Mouse (Mus musculus): ENCODE results near the gene Mapk14. TPM values are rescaled to one million over a fixed set of nuclear protein-coding genes. Genes with fewer than 3 reads are reported as not detected.
"Not testable (repeated sequence)": the region's sequence is repeated elsewhere in the genome, so short reads cannot be mapped to it uniquely, and the experiment has no call there.

The Mapk14 gene
- polyA plus RNA-seq, 1 experiment = 66.2 TPM

DNA sequence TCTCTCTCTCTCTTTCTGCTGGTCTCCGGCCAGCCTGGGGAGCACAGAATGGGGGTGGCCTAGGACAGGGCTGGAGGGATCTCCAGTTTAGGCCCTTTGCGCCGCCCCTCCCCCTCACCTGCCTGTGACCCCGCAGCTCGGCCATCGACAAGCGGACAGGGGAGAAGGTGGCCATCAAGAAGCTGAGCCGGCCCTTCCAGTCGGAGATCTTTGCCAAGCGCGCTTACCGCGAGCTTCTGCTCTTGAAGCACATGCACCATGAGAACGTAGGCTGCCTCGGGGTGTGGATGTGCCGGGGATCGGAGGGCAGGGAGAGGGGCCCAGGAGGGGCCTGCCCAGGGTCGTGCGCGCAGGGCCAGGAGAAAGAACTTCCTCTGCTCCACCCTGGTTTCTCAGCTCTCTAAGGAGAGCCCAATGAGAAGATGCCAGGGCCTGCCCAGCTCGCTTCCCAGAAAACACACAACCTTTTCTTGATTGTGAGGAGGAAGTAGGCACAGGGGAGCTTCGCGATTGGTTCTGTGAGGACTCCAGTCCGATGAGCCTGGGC is 78.8 kb downstream of the Mapk14 start:
- no peak for TF ChIP-seq CTCF (IDR thresholded peaks at IDR 0.05; ENCODE audit: borderline replicate concordance, extremely low read depth, insufficient read depth, insufficient read length)
- peak; percentile 37 for DNase-seq (ENCODE audit: low read depth)

DNA sequence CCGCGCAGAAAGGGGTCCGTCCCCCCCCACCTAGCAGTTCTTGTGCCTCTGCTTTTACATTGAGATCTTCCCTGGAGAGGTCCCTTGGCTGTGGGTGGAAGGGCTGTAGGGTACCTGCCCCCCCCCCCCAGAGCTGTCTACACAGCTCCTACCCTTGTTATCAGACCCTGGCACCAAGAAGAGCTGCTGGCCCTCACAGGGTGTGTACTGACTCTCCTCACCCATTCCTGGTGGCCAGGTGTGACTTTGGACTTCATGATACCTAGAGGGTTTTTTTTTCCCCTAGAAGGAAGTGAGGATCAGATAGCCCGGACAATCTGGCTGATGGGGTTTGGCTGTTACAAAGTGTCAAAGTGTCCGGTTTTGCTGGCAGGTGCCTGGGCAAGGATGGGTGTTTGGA is 80.2 kb downstream of the Mapk14 start:
- TF ChIP-seq POLR2A (IDR thresholded peaks at IDR 0.05; ENCODE audit: borderline replicate concordance, extremely low read depth, insufficient read depth, insufficient read length, poor library complexity, severe bottlenecking) (no peak), CTCF (IDR thresholded peaks at IDR 0.05; ENCODE audit: borderline replicate concordance, extremely low read depth, insufficient read depth, insufficient read length) (no peak)
- DNase-seq (ENCODE audit: low read depth) = no peak

DNA sequence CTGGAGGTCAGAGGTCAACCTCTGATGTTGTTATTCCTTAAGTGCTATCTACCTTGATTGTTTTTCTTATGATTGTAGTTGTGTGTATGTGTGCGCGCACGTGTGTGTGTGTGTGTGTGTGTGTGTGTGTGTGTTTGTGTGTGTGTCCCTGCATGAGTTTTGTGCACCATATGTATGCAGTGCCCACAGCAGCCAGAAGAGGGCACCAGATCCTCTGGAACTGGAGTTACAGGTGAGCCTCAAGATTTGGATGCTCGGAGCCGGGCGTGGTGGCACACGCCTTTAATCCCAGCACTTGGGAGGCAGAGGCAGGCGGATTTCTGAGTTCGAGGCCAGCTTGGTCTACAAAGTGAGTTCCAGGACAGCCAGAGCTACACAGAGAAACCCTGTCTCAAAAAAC is 83.2 kb downstream of the Mapk14 start:
- DNase-seq (ENCODE audit: low read depth) = not testable (repeated sequence)

DNA sequence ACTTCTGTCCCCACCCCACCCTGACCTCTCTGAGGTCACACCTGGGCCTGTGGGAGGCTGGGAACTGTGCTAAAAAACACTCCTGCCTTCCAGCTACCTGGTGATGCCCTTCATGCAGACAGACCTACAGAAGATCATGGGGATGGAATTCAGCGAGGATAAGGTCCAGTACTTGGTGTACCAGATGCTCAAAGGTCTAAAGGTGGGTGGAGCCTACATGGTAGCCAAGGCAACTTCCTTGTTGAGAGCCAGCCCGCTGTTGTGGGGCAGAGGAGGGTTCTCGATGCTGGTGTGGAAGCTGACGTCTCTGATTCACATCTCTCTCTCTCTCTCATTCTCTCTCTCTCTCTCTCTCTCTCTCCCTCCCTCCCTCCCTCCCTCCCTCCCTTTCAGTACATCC is 84.0 kb downstream of the Mapk14 start:
- TF ChIP-seq POLR2A (IDR thresholded peaks at IDR 0.05; ENCODE audit: borderline replicate concordance, extremely low read depth, insufficient read depth, insufficient read length, poor library complexity, severe bottlenecking) = no peak
- DNase-seq (ENCODE audit: low read depth) = no peak

DNA sequence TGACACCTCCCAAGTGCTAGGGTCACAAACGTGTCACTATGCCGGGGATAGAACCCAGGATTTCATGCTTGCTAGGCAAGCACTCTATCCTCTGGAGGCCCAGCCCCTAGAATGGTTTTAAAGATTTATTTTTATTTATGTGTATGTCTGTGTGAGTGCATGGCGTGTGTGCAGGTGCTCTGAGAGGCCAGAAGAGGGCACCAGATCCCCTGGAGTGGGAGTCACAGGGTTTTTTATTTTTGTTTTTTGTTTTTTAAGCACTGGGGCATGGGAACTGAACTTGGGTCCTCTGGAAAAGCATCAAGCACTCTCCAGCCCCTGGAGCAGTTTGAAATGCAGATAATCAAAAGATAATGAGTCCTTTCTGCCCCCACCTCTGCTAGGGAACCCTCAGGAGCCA is 85.7 kb downstream of the Mapk14 start:
- DNase-seq (ENCODE audit: low read depth) = no peak
- no peak for TF ChIP-seq POLR2A (IDR thresholded peaks at IDR 0.05; ENCODE audit: borderline replicate concordance, extremely low read depth, insufficient read depth, insufficient read length, poor library complexity, severe bottlenecking)
- no peak for TF ChIP-seq CTCF (IDR thresholded peaks at IDR 0.05; ENCODE audit: borderline replicate concordance, extremely low read depth, insufficient read depth, insufficient read length)

DNA sequence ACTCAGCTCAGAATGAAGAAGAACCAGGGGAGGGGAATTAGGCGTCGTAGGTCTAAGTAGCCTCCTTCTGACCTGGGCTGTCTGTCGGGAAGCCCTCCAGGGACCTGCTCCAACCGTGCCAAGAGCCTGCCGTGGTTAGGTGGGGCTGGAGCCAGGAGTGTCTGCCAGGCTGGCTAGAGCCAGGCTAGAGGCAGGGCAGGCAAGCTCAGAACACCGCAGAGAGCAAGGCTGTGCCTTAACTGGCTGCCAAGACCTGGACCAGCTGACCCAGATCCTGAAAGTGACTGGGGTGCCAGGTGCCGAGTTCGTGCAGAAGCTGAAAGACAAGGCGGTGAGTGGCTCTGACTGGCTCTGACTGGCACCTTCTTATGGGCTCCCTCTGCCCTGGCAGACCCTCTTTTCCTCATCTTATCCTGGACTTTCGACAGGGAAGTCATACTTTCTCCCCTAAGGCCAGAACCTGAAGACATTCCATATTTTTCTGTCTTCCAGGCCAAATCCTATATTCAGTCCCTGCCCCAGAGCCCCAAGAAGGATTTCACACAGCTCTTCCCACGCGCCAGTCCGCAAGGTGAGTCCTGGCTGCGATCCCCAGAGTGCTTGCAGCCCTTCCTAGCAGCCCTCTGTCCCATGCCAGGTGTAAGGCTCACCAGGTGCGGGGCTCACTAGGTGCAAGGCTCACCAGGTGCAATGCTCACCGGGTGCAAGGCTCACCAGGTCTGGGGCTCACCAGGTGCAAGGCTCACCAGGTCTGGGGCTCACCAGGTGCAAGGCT is 86.3 kb downstream of the Mapk14 start:
- TF ChIP-seq CTCF (IDR thresholded peaks at IDR 0.05; ENCODE audit: borderline replicate concordance, extremely low read depth, insufficient read depth, insufficient read length) (no peak), POLR2A (IDR thresholded peaks at IDR 0.05; ENCODE audit: borderline replicate concordance, extremely low read depth, insufficient read depth, insufficient read length, poor library complexity, severe bottlenecking) (no peak)
- peak; percentile 16 for DNase-seq (ENCODE audit: low read depth)

DNA sequence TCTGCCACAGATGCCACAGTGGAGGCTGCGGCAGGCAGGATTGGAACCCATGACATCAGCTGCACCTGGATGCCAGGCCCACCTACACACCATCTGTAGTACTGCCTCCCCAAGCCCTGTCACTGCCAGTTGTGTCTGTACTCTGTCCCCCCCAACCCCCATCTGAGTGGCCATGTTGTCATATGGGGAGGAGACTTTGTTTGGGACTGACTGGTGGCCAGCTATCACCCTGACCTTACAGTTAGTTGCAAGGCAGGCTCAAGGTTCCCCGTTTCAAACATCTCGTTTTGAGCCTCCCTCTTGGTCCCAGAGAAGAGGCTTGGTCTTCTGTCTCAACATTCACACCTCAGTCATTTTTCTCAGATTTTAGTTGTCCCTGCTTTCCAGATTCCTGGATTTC is 88.6 kb downstream of the Mapk14 start:
- no peak for DNase-seq (ENCODE audit: low read depth)
- no peak for TF ChIP-seq CTCF (IDR thresholded peaks at IDR 0.05; ENCODE audit: borderline replicate concordance, extremely low read depth, insufficient read depth, insufficient read length)
- no peak for TF ChIP-seq POLR2A (IDR thresholded peaks at IDR 0.05; ENCODE audit: borderline replicate concordance, extremely low read depth, insufficient read depth, insufficient read length, poor library complexity, severe bottlenecking)

DNA sequence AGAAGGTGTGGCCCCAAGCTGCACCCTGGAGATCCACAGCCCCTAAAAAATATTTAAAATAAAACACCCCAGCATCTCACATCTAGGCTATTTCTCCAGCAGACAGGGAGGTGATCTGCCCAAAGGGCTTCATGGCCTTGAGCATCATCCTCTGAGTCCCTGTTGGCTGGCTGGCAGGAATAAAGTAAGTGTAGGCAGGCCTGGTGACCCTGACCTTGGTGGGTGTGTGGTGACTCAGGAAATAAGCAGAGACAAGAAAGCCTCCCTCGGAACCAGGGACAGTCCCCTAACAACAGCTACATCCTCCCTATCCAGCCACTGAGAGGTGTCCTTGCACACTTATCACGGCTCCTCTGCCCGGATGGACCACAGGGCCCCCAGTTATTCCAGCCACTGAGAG is 89.7 kb downstream of the Mapk14 start:
- TF ChIP-seq CTCF (IDR thresholded peaks at IDR 0.05; ENCODE audit: borderline replicate concordance, extremely low read depth, insufficient read depth, insufficient read length) = no peak
- no peak for TF ChIP-seq POLR2A (IDR thresholded peaks at IDR 0.05; ENCODE audit: borderline replicate concordance, extremely low read depth, insufficient read depth, insufficient read length, poor library complexity, severe bottlenecking)
- DNase-seq (ENCODE audit: low read depth) = no peak

DNA sequence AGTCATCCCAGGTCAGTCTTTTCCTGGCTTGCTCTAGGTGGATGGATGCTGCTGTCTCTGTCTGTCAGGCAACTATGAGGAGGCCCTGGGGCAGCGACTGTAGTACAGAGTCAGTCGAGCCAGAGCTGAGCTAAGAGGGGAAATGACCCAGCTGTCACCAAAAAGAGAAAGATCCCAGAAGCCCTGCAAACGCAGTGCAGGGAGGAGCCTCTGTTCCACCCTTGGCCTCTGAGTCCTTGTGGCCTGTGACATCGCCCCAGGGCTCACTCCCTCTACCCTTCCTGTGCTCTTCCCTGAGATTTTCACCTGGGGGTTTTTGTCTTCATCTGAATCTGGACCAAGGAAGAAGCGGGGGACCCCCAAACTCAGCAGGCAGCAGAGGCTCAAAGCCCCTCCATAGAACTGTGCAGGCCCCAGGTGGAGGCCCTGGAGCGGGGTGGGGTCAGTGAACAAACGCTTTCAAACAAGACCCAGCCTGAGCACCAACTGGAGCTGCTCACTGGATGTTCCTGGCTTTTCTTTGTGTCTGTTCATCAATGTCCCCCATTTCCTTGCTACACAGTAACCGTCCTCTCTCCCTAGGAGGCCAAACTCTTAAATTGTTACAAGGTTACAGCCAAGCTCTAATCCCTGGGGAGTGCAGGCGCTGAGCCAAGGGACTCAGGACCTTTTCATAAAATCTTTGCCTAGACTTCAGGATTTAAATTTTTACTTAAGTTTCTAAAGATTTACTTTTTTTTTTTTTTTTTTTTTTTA is 90.3 kb downstream of the Mapk14 start:
- TF ChIP-seq CTCF (IDR thresholded peaks at IDR 0.05; ENCODE audit: borderline replicate concordance, extremely low read depth, insufficient read depth, insufficient read length) (no peak), POLR2A (IDR thresholded peaks at IDR 0.05; ENCODE audit: borderline replicate concordance, extremely low read depth, insufficient read depth, insufficient read length, poor library complexity, severe bottlenecking) (no peak)
- DNase-seq (ENCODE audit: low read depth) = no peak

DNA sequence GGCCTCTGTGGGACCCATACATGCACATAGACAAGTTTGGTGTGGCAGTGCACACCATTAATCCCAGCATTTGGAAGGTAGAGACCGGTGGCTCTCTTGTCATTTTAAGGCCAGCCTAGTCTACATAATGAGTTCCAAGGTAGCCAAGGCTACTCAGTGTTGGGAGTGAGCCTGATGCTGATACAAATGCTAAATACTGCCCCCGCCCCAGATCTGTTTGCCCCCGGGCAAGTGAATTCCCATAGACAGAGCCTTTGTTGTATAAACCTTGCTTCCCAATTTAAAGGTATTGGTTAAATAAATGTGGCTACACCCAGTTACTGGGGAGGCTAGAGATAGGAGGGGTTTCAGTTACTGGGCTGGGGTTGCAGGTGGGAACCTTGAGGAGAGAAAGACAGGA is 93.9 kb downstream of the Mapk14 start:
- no peak for DNase-seq (ENCODE audit: low read depth)
- TF ChIP-seq POLR2A (IDR thresholded peaks at IDR 0.05; ENCODE audit: borderline replicate concordance, extremely low read depth, insufficient read depth, insufficient read length, poor library complexity, severe bottlenecking) = no peak
- no peak for TF ChIP-seq CTCF (IDR thresholded peaks at IDR 0.05; ENCODE audit: borderline replicate concordance, extremely low read depth, insufficient read depth, insufficient read length)

DNA sequence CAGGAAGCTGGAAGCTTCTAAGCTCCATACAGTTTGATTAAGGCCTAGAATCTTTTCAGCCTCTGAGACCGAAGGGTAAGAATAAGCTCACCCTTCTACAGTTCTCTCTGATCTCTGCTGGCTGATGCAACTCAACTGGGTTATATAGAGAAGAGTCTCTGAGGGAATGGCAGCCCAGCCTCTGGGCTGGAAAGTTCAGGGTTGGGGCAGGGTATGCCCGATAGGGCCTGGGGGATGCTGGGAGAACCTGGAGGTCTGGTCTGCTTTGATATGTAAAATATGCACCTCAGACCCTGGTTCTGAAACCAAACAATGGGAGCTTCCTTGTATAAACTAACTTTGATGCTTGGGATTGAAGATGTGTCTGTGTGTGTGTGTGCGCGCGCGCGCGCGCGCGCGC is 96.4 kb downstream of the Mapk14 start:
- no peak for DNase-seq (ENCODE audit: low read depth)
- no peak for TF ChIP-seq POLR2A (IDR thresholded peaks at IDR 0.05; ENCODE audit: borderline replicate concordance, extremely low read depth, insufficient read depth, insufficient read length, poor library complexity, severe bottlenecking)
- no peak for TF ChIP-seq CTCF (IDR thresholded peaks at IDR 0.05; ENCODE audit: borderline replicate concordance, extremely low read depth, insufficient read depth, insufficient read length)

DNA sequence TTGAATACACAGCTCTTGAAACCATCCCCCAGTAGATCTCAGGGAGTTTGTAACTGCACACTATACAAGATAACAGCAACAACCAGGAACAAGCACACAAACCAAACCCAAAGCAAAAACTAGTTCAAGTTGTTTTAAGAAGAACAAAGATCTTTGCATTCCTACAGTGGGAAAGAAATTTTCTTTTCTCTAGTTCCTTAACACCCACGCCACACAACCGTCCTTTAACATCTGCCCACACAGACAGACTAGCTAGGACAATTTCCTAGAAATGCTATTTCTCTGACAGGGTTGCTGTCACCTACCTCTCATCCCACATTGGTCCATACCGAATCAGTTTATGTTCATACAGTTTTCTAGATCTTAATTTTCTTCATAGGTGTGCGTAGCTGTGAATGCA is 105.9 kb downstream of the Mapk14 start:
- no peak for DNase-seq (ENCODE audit: low read depth)
- no peak for TF ChIP-seq CTCF (IDR thresholded peaks at IDR 0.05; ENCODE audit: borderline replicate concordance, extremely low read depth, insufficient read depth, insufficient read length)
- TF ChIP-seq POLR2A (IDR thresholded peaks at IDR 0.05; ENCODE audit: borderline replicate concordance, extremely low read depth, insufficient read depth, insufficient read length, poor library complexity, severe bottlenecking) = no peak

Other genes with a start within 250 kb of the Mapk14 start
- 27.9 and 34.3 TPM in 2 replicates for gene Fkbp5, start 173.8 kb upstream of the Mapk14 start, polyA plus RNA-seq (2012; rRNA removed)
- gene Armc12, start 160.5 kb upstream of the Mapk14 start, polyA plus RNA-seq (2012; rRNA removed) = 0.05 and 0.09 TPM in 2 replicates
- gene Clpsl2, start 141.9 kb upstream of the Mapk14 start, polyA plus RNA-seq (2012; rRNA removed) = 0.21 TPM in 1 of 2 replicates, not detected in the other
- not detected in 2 replicates for gene Clps, start 130.6 kb upstream of the Mapk14 start, polyA plus RNA-seq (2012; rRNA removed)
- gene Lhfpl5, start 115.7 kb upstream of the Mapk14 start, polyA plus RNA-seq (2012; rRNA removed) = 5.9 and 6.4 TPM in 2 replicates
- gene Srpk1, start 68.6 kb upstream of the Mapk14 start, polyA plus RNA-seq (2012; rRNA removed) = 61.8 and 75.6 TPM in 2 replicates
- gene Slc26a8, start 1.1 kb upstream of the Mapk14 start, polyA plus RNA-seq (2012; rRNA removed) = 3.1 and 3.2 TPM in 2 replicates
- gene AC170998.1, start 34.8 kb downstream of the Mapk14 start, polyA plus RNA-seq (2012; rRNA removed) = 0.53 and 0.89 TPM in 2 replicates
- gene Mapk13, start 78.0 kb downstream of the Mapk14 start, polyA plus RNA-seq (2012; rRNA removed) = 1.3 and 2.1 TPM in 2 replicates
- gene Brpf3, start 109.8 kb downstream of the Mapk14 start, polyA plus RNA-seq (2012; rRNA removed) = 46.1 and 47.5 TPM in 2 replicates
- 0.23 TPM in 1 of 2 replicates, not detected in the other for gene Pnpla1, start 167.1 kb downstream of the Mapk14 start, polyA plus RNA-seq (2012; rRNA removed)
- 0.69 and 0.98 TPM in 2 replicates for gene 4930539E08Rik, start 224.0 kb downstream of the Mapk14 start, polyA plus RNA-seq (2012; rRNA removed)

Data from brain, embryonic 14.5 days (tissue).